Mouse (Mus musculus): ENCODE measurements around the gene Mfsd13b.
A peak's percentile ranks its signal among the peaks of the same experiment; 100 is the strongest.
"Not testable (repeated sequence)": the region's sequence is repeated elsewhere in the genome, so short reads cannot be mapped to it uniquely, and the experiment has no call there.

Gene Mfsd13b

GRCm38 (mm10) chr7:120982968-120983367 lies 659 bp downstream of the Mfsd13b start:
- no peak for DNase-seq (ENCODE audit: low spot score)

- no peak for DNase-seq (ENCODE audit: low spot score)
These were observed 8.9 kb downstream of the Mfsd13b start for GRCm38 (mm10) chr7:120991191-120991590.

DNA sequence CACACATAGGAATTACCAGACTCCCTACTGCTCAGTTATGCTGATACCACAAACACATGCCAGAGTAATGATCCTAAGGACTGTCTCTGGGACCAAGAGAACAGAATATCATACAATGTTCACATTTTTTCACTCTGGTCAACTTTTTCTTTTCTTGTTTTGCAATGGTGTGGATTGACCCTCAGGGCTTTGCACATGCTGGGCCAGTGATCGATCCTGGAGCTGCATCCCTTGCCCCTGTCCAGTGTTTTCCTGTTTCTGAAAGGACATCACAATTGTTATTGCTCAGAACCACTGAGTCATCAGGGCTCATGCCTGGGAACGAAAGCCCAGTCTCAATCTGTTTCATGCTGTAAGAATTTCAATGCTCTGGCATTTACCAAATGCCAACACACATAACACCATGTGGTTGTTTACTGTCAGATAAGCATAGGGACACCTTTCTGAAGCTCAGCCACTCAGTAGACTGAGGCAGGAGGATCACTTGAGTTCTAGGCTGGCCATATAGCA lies 16.8 kb downstream of the Mfsd13b start:
- DNase-seq (ENCODE audit: low spot score) = no peak

DNA sequence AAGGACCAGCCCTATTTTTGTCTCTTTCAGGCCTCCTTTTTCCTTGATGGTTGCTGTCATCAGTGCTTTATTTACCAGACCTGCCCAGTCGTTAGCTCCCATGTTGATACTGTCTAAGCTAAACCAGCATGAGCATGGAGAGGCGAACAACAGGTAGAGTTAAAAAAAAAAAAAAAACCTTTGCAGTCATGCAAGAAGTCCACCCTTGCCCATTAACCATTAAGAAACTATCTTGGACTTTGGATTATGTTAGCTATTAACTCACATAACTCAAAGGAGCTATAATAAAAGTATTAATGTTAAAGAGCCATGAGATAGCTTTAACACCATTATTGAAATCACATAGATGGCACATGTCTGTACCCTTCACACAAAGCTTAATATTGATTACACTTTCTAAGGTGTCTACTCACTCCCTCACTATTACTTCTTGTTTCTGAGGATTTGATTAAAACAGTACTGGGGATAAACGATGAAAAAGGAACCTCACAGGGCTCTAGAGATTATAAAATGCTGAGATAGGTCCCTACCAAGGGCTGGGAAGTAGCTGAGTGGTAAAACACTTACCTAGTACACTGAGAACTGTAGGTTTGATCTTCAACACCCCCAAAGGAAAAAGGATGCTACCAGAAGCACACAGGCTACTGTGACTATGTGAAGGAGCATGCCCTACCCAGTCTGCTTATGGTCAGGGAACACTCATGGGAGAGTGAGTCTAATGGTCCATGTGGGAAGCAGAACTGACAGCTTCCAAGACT lies 17.9 kb downstream of the Mfsd13b start:
- DNase-seq (ENCODE audit: low spot score) = no peak

DNA sequence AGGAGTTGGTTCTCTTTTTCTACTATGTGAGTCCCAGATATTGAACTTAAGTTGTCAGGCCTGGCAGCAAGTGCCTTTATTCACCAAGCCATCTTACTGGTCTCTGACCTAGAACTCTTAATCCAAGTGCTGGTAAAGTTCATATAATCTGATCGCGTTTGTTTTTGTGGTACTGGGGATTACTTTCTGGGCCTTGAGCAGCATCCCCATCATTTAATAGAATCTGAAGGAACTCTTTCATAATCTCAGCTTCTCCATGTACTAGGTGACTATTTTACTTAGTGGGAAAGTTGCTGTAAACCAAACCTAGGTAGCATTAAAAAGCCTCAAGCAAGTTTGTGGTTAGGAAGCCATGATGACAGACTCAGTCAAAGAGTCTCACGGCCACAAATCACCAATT lies 19.6 kb downstream of the Mfsd13b start:
- DNase-seq (ENCODE audit: low spot score) = no peak

DNA sequence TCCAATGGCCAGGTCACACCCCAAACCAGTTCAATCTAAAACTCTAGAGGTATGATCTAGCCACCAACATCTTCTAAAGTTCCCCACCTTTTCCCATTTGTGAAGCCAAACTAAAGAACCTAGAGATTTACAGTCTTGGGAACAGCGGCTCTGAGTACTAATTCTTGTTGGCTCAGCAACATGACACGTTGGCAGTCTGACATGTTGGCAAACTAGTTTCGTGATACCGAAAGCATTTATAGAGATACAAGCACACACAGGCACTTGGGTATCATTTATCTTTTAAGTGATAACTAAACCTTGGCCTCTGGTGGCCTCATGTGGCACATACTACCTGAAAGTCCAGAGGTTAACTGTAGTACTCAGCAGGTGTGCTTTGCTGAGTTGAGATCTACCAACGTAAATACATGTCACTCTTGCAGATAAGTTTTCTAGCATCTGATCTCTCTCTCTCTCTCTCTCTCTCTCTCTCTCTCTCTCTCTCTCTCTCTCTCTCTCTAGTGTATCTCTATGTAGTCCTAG lies 20.2 kb downstream of the Mfsd13b start:
- DNase-seq (ENCODE audit: low spot score) = no peak

DNA sequence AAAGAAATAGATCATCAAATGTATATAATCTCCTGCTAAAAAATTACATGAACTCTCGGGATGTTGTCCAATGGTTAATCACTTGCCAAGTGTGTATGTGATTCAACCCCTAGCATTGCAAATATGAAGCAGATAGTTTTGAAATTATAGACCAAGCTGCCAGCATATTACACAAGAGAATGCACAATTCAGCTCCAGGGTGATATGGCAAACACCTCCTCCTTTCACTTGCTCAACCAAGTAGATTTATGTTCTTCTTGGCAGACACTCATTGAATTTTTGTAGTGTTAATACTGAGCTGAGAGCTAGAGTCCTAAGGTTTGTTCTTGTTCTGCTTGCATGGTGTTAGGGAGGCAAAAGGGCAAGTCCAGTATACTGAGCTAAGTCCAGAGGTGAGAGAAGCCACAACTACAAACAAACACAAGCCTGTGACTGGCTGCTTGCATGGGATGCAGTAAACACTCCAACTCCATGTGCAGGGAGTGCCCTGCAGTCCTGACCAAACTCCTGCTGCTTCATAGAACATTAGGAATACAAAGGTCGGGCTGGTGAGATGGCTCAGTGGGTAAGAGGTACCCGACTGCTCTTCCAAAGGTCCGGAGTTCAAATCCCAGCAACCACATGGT lies 21.6 kb downstream of the Mfsd13b start:
- DNase-seq (ENCODE audit: low spot score) = no peak

DNA sequence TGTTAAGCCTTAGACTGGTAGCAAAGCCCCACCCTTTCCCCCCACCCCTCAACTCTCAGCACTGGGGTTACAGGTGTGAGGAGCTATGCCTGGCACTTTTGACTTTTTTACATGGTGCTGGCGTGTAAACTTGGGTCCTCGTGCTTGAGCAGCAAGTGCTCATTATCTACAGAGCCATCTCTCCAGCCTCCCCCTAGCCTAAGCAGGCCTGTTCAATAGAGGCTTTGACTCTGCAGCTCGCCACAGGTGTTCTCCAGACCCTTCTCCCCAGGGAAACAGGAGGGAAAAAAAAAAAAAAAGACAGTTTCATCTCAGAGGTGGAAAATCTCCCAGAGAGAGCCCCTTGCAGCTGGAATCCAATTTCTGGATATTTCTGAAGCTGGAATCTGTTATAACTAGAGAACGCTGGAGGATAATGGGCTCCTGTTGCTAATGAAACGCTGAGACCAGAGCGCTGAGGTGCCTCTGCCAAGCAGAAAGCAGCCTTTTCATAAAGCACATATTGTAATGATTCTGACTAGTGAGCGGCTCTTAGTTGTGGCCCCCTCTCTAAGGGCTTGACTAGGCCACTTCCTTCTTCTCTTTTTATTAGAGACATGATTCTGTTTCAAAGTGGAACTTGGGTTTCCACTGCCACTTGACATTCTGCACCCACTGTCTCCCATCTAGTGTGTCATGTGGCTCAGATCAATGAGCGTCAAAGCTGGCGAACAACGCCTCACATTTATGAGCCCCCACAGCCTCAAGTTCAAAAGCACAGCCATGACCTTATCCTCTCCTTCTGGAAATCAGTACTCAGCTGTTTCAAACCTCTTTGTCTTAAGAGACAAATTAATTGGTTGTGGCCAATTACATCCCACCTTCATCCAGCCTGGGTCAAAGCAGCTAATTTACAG lies 29.7 kb downstream of the Mfsd13b start:
- DNase-seq (ENCODE audit: low spot score) = no peak

DNA sequence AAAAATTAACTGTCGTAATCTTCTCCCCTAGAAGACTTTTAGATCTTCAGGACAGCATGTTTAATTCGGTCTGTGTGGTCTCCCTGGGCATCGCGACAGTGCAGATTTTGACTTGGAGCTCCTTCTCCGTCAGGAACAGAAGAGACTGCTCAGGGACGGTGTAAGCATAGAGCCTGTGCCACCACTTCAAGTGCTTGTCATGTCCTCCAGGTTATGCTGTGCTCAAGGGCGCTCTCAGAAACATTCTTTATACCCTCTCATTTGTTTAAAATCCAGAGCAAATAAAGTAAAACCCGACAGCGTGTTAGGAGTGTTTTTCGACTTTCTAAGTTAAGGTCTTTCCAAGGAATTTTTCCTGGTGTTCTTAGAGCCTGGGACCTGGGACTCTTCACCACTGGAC lies 32.2 kb downstream of the Mfsd13b start:
- no peak for DNase-seq (ENCODE audit: low spot score)

DNA sequence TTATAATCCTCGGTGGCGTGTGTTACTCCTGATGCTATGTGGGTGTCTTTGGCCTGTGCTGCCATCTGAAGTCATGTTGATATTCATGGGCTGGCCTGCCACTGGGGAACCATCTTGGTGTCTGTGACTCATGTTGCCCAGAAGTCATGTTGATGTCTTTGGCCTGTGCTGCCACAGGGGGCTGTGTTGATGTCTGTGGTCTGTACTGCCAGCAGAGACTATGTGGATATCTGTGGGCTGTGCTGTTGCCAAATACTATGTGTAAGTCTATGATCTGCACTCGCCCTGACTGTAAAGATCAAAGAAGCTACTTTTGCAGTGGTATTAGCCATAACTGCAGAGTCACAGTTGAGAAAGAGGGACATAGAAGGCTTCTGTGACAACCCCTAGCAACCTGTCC lies 36.5 kb downstream of the Mfsd13b start:
- no peak for DNase-seq (ENCODE audit: low spot score)

- DNase-seq (ENCODE audit: low spot score) = no peak
These were observed 38.0 kb downstream of the Mfsd13b start for GRCm38 (mm10) chr7:121020277-121020676.

DNA sequence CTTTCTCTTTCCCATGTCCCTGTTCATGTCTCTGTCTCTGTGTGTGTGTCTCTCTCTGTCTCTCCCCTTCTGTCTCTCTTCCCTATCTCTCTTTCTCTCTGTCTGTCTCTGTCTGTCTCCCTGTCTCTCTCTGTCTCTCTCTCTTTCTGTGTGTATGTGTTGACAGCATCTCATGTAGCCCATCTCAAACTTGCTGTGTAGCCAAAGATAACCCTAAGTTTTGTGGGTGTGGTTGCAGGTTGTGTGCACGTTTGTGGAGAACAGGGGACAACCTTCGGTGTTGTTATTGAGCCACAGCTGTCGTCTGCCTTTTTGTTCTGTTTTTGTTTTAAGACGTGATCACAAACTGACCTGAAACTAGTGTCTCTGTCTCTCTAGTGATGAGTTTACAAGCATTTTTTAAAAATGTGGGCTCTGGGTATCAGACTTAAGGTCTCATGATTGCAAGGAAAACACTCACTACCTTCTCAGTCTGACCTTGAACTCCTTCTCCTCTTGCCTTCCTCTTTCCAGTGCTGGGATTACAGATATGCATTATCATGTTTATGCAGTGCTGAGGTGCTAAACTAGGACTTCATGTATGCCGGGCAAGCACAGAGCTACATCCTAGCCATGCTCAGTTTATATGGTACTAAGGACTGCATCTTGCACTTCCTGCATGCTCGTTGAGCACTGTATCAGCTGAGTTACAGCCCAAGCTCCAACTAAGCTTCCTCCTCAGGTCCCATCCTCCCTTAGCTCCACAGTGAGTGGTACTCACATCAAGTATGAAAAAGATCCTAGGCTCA lies 43.1 kb downstream of the Mfsd13b start:
- no peak for DNase-seq (ENCODE audit: low spot score)

- DNase-seq (ENCODE audit: low spot score) = no peak
These were observed 44.0 kb downstream of the Mfsd13b start for GRCm38 (mm10) chr7:121026300-121026699.

DNA sequence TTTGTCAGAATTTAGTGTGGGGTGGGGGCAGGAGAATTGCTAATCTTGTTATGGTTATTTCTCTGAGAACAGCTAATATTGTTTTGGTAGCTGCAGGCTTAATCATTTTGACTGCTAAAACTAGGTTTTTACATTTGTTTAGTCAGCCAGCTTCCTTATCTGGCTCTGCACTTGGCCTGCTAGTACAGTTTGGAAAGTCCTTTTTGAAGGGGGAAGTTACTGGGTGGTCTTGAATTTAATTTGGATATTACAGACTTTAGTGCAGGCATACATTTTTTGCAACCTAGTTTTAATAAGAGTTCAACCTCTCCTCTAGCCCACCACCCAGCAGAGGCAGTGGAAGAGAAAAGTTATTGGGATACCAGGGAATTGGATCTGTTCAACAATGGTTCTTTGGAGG lies 47.6 kb downstream of the Mfsd13b start:
- not testable (repeated sequence) for DNase-seq (ENCODE audit: low spot score)

DNA sequence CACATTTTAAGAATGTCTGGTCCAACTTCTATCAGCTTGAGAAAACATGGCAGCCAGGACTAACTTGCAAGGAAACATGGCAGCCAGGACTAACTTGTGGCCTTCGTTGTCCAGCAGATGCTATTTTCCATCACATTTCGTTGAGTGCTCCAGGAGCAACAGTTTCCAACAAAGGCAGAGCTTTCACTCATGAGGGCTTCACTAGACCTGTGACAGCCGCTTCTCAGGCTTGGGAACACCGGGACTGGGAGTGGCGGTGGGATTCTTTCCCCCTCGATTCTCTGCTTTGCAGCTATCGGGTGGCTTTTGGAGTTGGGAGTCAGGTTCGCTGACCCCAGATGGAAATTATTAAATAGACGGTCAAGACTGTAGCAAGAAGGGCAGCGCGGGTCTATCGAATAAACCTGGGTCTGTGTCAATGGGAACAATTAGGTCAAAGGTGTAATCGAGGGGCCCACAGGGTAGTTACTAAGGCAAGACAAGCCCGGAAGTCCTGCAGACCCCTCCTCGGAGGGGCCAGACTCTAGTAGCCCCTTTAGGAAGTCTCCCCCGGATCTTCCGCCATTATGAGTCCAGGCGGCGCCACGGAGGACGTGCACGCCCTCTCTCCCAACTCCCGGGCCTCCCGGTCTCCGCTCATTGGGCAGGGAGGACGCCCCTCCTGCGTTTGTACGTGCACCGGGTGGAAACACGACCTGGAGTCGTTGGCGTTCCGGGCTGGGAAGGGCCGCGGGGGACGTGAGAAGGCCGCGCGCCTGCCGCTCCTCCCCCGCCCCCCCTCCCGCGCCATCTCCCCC lies 51.7 kb downstream of the Mfsd13b start, which contains the start of gene Mettl9:
Gene Mettl9 (plus strand): TSS at position 590 of the 797 bp plus-strand sequence.
- DNase-seq (ENCODE audit: low spot score) = peak; percentile 80

- DNase-seq (ENCODE audit: low spot score) = peak; percentile 68
These were observed 52.4 kb downstream of the Mfsd13b start for GRCm38 (mm10) chr7:121034701-121035141.

- peak; percentile 16 for DNase-seq (ENCODE audit: low spot score)
These were observed 52.9 kb downstream of the Mfsd13b start for GRCm38 (mm10) chr7:121035161-121035721.

- no peak for DNase-seq (ENCODE audit: low spot score)
These were observed 58.3 kb downstream of the Mfsd13b start for GRCm38 (mm10) chr7:121040595-121040994.

- no peak for DNase-seq (ENCODE audit: low spot score)
These were observed 59.7 kb downstream of the Mfsd13b start for GRCm38 (mm10) chr7:121041989-121042388.

DNA sequence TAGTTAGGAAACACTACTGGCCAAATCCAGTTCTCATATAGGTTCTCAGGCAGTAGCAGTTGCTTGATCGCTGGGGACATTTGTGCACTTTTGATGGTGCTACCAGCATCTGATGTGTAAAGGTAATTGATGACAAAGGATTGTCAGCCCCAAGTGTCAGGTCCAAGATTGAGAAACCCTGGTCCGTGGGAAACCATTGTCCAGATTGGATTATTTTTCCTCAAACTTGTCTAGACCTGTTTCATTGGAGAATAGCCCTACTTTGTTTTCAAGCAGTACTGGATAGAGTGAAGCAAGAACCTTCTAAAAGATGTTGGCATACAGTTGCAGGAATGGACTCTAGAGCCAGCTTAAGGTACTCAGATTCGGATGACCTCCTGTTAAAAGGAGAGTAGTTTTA lies 60.7 kb downstream of the Mfsd13b start:
- no peak for DNase-seq (ENCODE audit: low spot score)
